Mouse (Mus musculus) E14TG2a.4 (cell line): ENCODE data around the gene Ercc2.

ENCODE experiments used
- H3K27me3 ChIP-seq: 2 replicates; pipeline ENCODE4 v1.6.1; 2014; ENCODE audit warnings: low read length, control low read depth; ENCODE audit not compliant: insufficient read depth
- H3K36me3 ChIP-seq: 2 replicates; pipeline ENCODE4 v1.6.1; 2014; ENCODE audit warnings: low read length, control low read depth; ENCODE audit not compliant: insufficient read depth
- H3K4me1 ChIP-seq: replicated peaks from 2 replicates; pipeline ENCODE4 v1.6.1; 2014; ENCODE audit warnings: low read depth, low read length, control low read depth
- H3K4me3 ChIP-seq: replicated peaks from 2 replicates; pipeline ENCODE4 v1.5.1; 2014; ENCODE audit warnings: mild to moderate bottlenecking, low read length
- H3K9me3 ChIP-seq: 2 replicates; pipeline ENCODE4 v1.6.1; 2014; ENCODE audit warnings: low read length, control low read depth
- CTCF ChIP-seq: conservative IDR thresholded peaks from 2 replicates; pipeline ENCODE4 v1.5.1; 2014; ENCODE audit warnings: low read length
- NANOG ChIP-seq: IDR thresholded peaks from 2 replicates; pipeline ENCODE4 v1.6.1; 2014; ENCODE audit warnings: borderline replicate concordance, low read length, mixed read lengths
- POU5F1 ChIP-seq: IDR thresholded peaks from 2 replicates; pipeline ENCODE4 v1.6.1; 2014; ENCODE audit warnings: low read length, borderline replicate concordance

Gene Ercc2

DNA sequence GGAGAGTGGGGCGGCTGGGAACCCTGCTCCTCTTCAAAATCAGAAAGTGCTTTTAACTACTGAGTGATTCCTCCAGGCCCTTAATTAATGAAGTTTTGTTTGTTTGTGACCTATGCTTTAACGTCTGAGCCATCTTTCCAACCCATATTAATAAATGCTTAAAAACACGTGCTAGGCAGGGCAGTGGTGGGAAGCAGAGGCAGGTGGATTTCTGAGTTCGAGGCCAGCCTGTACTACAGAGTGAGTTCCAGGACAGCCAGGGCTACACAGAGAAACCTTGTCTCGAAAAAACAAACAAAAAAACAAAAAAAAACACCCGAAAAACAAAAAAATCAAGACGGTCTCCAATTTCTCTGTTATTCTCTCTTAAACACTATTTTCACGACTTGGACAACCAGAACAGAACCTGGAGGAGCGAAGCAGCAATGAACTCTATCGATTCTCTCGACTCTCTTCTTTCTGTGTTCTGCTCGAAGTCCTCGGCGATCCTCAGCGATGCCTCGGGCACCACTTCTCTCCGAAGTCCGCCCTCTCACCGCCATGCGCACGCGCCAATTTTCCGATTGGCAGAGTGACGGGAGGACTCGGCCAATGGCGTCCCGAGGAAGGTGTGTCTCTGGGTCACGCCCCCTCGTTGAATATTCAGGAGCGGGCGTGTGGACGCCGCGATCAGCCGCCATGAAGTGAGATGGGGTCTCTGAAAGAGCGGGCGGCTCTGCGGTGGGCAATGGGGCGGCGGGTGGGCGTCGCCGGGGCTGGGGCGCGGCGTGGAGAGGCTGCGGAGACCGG lies at the start of gene Ercc2:
Ercc2 (plus strand) TSS at position 634 of the 789 bp plus-strand sequence.
- peaks cover 38% of the 10 kb centered on the region for H3K36me3 ChIP-seq
- TF ChIP-seq NANOG (no peak), CTCF (no peak), POU5F1 (peak; percentile 51; the same call in 1 of the 2 replicates)

DNA sequence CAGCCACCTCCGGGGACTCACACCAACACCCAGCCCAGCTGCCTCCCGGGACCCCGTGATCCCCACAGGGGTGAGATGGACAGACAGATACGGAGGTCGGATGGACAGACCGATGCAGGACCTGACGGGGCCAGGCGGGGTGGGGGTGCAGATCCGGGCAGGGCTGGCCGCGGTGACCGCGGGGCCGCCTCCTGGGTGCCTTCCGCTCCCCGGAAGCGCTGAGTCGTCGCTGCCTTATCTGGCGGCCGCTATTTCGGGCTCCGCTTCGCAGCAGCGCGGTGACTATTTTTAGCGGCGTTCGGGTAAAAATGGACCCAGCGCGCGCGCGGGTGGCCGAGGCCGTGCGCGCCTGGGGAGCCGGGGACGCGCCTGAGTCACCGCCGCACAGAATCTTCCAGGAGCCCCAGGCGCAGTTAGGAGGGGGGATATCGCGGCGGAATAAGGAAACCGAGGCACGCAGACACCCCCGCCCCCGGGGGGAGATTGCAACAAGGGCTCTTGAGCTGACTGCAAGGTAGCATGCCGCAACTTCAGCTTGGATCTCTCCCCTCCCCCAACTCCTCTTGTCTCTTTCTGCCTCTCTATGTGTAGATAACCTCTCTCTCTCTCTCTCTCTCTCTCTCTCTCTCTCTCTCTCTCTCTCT lies 49.0 kb upstream of the Ercc2 start:
- H3K36me3 ChIP-seq: no peaks in the 10 kb centered on the region

More for the DNA sequence above, at the start of gene Ercc2:
- Histone ChIP-seq H3K9me3 (no peaks in the 10 kb centered on the region), H3K4me3 (peak within 1 kb of the TSS; percentile 95), H3K4me1 (peaks cover 52% of the 10 kb centered on the region), H3K27me3 (no peaks in the 10 kb centered on the region)

DNA sequence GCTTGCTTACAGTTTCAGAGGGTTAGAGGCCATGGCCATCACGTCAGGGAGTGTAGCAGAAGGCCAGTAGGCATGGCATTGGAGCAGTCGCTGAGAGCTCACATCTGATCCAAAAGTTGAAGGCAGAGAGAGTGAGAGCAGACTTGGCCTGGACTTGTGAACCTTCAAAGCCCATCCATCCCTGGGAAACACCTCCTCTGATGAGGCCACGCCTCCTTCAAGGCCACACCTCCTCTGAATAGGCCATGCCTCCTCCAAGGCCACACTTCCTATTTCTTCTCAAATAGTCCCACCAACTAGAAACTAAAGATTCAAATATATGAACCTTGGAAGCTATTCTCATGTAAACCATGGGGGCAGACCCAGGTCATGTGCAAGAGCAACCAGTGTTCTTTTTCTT lies 46.2 kb upstream of the Ercc2 start:
- peaks cover 27% of the 10 kb centered on the region for H3K27me3 ChIP-seq
- TF ChIP-seq NANOG: no peak
- TF ChIP-seq CTCF: no peak
- no peak for TF ChIP-seq POU5F1
- no peaks in the 10 kb centered on the region for H3K36me3 ChIP-seq
- no peaks in the 10 kb centered on the region for H3K9me3 ChIP-seq
- H3K4me1 ChIP-seq: peaks cover 23% of the 10 kb centered on the region
- no peak overlapping the region for H3K4me3 ChIP-seq

More for the DNA sequence above, 49.0 kb upstream of the Ercc2 start:
- Histone ChIP-seq H3K27me3 (peaks cover 28% of the 10 kb centered on the region), H3K4me3 (peak overlapping the region; percentile 83), H3K4me1 (peaks cover 21% of the 10 kb centered on the region), H3K9me3 (no peaks in the 10 kb centered on the region)
- TF ChIP-seq NANOG (no peak), CTCF (no peak), POU5F1 (no peak)

DNA sequence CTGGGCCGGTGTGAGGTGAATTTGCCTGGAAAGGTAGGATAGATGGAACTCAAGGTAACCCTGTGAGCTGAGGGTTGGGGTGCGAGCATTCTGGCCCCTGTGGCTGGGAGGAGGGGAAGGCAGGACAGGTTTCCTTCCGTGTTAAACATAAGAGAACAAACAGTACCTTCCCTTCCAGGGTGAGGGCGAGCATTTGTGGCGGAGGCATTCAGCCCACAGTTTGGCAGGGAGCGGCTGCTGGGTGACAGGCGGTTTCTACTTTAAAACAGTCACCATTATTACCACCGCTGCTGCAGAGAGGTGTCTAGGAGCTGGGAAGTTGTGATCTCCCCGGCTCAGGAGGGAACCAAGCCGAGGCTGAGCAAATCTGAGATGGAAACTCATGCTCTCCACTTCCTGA lies 44.7 kb upstream of the Ercc2 start:
- Histone ChIP-seq H3K9me3 (no peaks in the 10 kb centered on the region), H3K27me3 (peaks cover 32% of the 10 kb centered on the region), H3K36me3 (no peaks in the 10 kb centered on the region), H3K4me1 (peaks cover 34% of the 10 kb centered on the region), H3K4me3 (no peak overlapping the region)
- TF ChIP-seq POU5F1: no peak
- TF ChIP-seq NANOG: no peak
- no peak for TF ChIP-seq CTCF

DNA sequence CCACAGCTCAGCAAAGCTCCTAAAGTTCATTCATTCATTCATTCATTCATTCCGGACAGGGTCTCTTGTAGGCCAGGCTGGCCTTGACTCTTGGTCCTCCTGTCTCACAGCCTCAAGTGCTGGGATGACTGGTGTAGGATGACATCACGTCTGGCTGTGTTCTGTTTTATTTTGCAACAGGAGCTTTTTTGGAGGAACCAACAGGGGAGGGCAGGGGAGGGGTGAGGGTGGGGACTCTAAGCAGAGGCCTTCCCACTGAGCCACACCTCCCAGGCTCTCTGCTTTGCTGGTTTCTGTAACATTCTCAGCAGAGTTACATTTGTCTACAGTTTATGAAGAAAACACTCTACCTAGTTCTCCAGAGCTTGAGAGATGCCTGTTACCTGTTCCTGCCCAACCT lies 43.8 kb upstream of the Ercc2 start:
- Histone ChIP-seq H3K27me3 (peaks cover 28% of the 10 kb centered on the region), H3K4me1 (peaks cover 34% of the 10 kb centered on the region), H3K4me3 (no peak overlapping the region), H3K9me3 (no peaks in the 10 kb centered on the region), H3K36me3 (no peaks in the 10 kb centered on the region)
- no peak for TF ChIP-seq NANOG
- TF ChIP-seq CTCF: no peak
- TF ChIP-seq POU5F1: no peak

DNA sequence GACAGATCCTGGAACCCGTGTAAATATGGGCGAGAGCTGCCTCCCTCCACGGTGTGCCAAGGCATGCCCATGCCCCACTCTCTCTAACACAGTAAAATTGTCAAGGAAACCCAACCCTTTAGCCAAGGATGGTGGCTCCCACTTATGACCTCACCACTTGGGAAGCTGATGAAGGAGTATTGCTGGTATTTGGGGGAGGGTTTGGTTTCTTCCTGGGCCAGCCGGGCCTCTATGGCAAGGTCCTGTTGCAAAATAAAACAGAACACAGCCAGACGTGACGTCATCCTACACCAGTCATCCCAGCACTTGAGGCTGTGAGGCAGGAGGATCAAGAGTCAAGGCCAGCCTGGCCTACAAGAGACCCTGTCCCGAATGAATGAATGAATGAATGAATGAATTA lies 43.2 kb upstream of the Ercc2 start:
- H3K4me1 ChIP-seq: peaks cover 32% of the 10 kb centered on the region
- H3K27me3 ChIP-seq: peaks cover 24% of the 10 kb centered on the region
- H3K9me3 ChIP-seq: no peaks in the 10 kb centered on the region
- TF ChIP-seq POU5F1: no peak
- TF ChIP-seq NANOG: no peak
- TF ChIP-seq CTCF: no peak
- no peaks in the 10 kb centered on the region for H3K36me3 ChIP-seq
- H3K4me3 ChIP-seq: no peak overlapping the region

DNA sequence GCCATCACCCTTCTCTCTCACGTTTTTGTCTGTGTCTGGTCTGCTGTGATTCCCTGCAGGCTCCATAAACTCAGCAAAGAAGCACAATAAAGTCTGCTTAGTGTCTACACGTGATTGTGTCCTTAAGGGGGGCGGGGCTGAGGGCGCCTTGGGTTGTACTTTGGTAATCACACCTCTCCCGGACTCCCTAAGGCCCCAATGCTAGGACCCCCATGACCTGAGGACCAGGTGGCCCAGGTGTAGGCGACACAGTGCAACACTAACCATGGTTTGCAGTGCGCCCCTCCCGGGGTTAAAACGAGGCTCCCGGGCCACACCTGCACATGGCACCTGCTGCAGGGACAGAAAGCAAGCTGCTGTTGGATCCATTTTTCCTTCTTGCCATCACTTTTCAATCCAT lies 40.6 kb upstream of the Ercc2 start:
- Histone ChIP-seq H3K36me3 (no peaks in the 10 kb centered on the region), H3K27me3 (peaks cover 22% of the 10 kb centered on the region), H3K9me3 (no peaks in the 10 kb centered on the region), H3K4me1 (peaks cover 43% of the 10 kb centered on the region), H3K4me3 (peak overlapping the region; percentile 76)
- no peak for TF ChIP-seq CTCF
- TF ChIP-seq NANOG: no peak
- TF ChIP-seq POU5F1: no peak

DNA sequence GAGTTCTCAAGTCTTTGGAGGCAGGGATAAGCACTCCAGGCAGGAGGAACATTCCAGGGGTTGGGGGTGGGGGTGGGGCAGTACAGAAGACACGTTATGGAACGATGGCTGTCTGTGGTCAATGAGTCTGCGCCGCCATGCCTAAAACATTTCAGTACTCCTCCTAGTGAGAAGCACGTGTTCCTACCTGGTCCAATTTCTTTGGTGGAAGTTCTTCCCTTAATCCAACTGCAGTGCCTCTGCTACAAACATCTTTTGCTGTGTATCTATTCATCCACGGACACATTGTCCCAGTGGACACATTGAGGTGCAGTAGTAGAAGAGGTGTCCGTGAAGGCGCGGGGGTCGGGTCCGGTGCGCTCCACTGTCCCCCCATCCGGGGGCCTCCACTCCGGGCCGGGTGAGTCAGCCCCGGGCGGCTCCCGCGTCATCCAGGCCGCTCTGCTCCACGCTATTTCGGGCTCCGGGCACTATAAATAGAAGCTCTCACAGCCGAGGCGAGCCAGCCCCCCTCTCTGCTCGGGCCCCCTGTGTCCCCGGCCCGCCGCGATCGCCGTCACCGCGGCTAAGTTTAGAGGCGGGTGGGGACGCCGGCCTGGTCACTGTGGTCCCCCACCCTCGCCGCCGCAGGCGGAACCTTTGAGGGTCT lies 39.9 kb upstream of the Ercc2 start:
- Histone ChIP-seq H3K4me3 (peak overlapping the region; percentile 76), H3K27me3 (peaks cover 22% of the 10 kb centered on the region), H3K36me3 (no peaks in the 10 kb centered on the region), H3K4me1 (peaks cover 44% of the 10 kb centered on the region), H3K9me3 (no peaks in the 10 kb centered on the region)
- TF ChIP-seq CTCF (no peak), NANOG (no peak), POU5F1 (no peak)
